Mouse (Mus musculus) limb, embryonic 15.5 days (tissue): ENCODE measurements around the gene Ptpn3. TPM values are rescaled to one million over a fixed set of nuclear protein-coding genes. Genes with fewer than 3 reads are reported as not detected.
A peak's percentile ranks its signal among the peaks of the same experiment; 100 is the strongest.

Experiments used
- ATAC-seq: fragments of 200-750 bp; cut with Nextera tagmentation; 2 replicates; pipeline ENCODE4 v1.8.0; 2017; ENCODE audit warnings: low read depth, moderate TSS enrichment; ENCODE audit not compliant: insufficient number of reproducible peaks, low FRiP score, low TSS enrichment
- H3K27ac ChIP-seq: fragments of 300-500 bp; sonication (generic); 2 replicates; pipeline ENCODE4 v1.5.1; 2015; ENCODE audit warnings: moderate library complexity, mild to moderate bottlenecking, inconsistent platforms
- H3K27me3 ChIP-seq: fragments of 300-500 bp; sonication (generic); 2 replicates; pipeline ENCODE4 v1.6.1; 2015; ENCODE audit warnings: inconsistent platforms
- H3K36me3 ChIP-seq: fragments of 300-500 bp; sonication (generic); 2 replicates; pipeline ENCODE4 v1.6.1; 2015; ENCODE audit warnings: inconsistent platforms
- H3K4me1 ChIP-seq: fragments of 300-500 bp; sonication (generic); 2 replicates; pipeline ENCODE4 v1.6.1; 2015; ENCODE audit warnings: inconsistent platforms
- H3K4me2 ChIP-seq: fragments of 300-500 bp; sonication (generic); 2 replicates; pipeline ENCODE4 v1.6.1; 2015; ENCODE audit warnings: mild to moderate bottlenecking, inconsistent platforms
- H3K4me3 ChIP-seq: fragments of 300-500 bp; sonication (generic); 2 replicates; pipeline ENCODE4 v1.5.1; 2015; ENCODE audit warnings: mild to moderate bottlenecking, inconsistent platforms
- H3K9ac ChIP-seq: fragments of 300-500 bp; sonication (generic); 2 replicates; pipeline ENCODE4 v1.6.1; 2015; ENCODE audit warnings: inconsistent platforms
- H3K9me3 ChIP-seq: fragments of 300-500 bp; sonication (generic); 2 replicates; pipeline ENCODE4 v1.6.1; 2016; ENCODE audit warnings: inconsistent platforms
- WGBS: fragments of 180-500 bp; shearing (Covaris S2); methylation state at CpG from one replicate; pipeline ENCODE4 v1.1.7; 2015; 5-methylcytosine and 5-hydroxymethylcytosine counted together
- polyA plus RNA-seq: library from polyadenylated mRNA; unstranded; fragments of >200 nt; fragmentation: Nextera tagmentation; extraction: Ambion mirVana; gene quantifications from 2 replicates; pipeline ENCODE4 v1.2.1, GENCODE M21; 2015

The Ptpn3 gene
- polyA plus RNA-seq, 1 experiment from 2014 or later, result 3.3 TPM

GRCm38 (mm10) chr4:57258159-57259035 lies 43.2 kb downstream of the Ptpn3 start:
- H3K4me2 ChIP-seq, result no peak overlapping the region
- peak overlapping the region; percentile 23; the same call in 1 of the 2 replicates for H3K27ac ChIP-seq
- peak; percentile 32; the same call in 1 of the 2 replicates for ATAC-seq
- H3K4me3 ChIP-seq, result no peak overlapping the region
- H3K4me1 ChIP-seq, result peaks cover 18% of the 10 kb centered on the region
- no peak overlapping the region for H3K9ac ChIP-seq
- no peaks in the 10 kb centered on the region for H3K36me3 ChIP-seq
- H3K27me3 ChIP-seq, result no peaks in the 10 kb centered on the region
- WGBS, result 52% methylated on average over 14 of the region's 14 CpGs
- H3K9me3 ChIP-seq, result no peaks in the 10 kb centered on the region

- Histone ChIP-seq H3K4me2 (no peak overlapping the region), H3K4me3 (no peak overlapping the region), H3K4me1 (peaks cover 18% of the 10 kb centered on the region), H3K9ac (no peak overlapping the region), H3K27ac (0 out of 2 replicates have a peak overlapping the region, but pooled peaks have one; percentile 18), H3K36me3 (no peaks in the 10 kb centered on the region), H3K9me3 (no peaks in the 10 kb centered on the region), H3K27me3 (no peaks in the 10 kb centered on the region)
- WGBS, result 74% methylated on average over 8 of the region's 8 CpGs
- ATAC-seq, result no peak
Observed at GRCm38 (mm10) chr4:57257409-57257808, 44.2 kb downstream of the Ptpn3 start.

- H3K4me2 ChIP-seq, result no peak overlapping the region
- no peaks in the 10 kb centered on the region for H3K9me3 ChIP-seq
- peaks cover 15% of the 10 kb centered on the region for H3K4me1 ChIP-seq
- no peaks in the 10 kb centered on the region for H3K27me3 ChIP-seq
- no peak for ATAC-seq
- H3K4me3 ChIP-seq, result no peak overlapping the region
- H3K36me3 ChIP-seq, result no peaks in the 10 kb centered on the region
- WGBS, result 70% methylated on average over 4 of the region's 4 CpGs
- no peak overlapping the region for H3K27ac ChIP-seq
- H3K9ac ChIP-seq, result no peak overlapping the region
Observed at GRCm38 (mm10) chr4:57256761-57257160, 44.9 kb downstream of the Ptpn3 start.

- Histone ChIP-seq H3K36me3 (no peaks in the 10 kb centered on the region), H3K4me3 (no peak overlapping the region), H3K4me2 (no peak overlapping the region), H3K27me3 (no peaks in the 10 kb centered on the region; the same call in 1 of the 2 replicates), H3K27ac (no peak overlapping the region), H3K9ac (no peak overlapping the region), H3K9me3 (no peaks in the 10 kb centered on the region), H3K4me1 (peaks cover 8% of the 10 kb centered on the region)
- WGBS, result 56% methylated on average over 6 of the region's 6 CpGs
- no peak for ATAC-seq
Observed at GRCm38 (mm10) chr4:57254412-57254811, 47.2 kb downstream of the Ptpn3 start.

- 13% methylated on average over 2 of the region's 2 CpGs for WGBS
- Histone ChIP-seq H3K27ac (no peak overlapping the region), H3K9ac (no peak overlapping the region), H3K4me3 (no peak overlapping the region), H3K9me3 (no peaks in the 10 kb centered on the region), H3K4me1 (peaks cover 5% of the 10 kb centered on the region), H3K36me3 (no peaks in the 10 kb centered on the region), H3K27me3 (no peaks in the 10 kb centered on the region; the same call in 1 of the 2 replicates), H3K4me2 (no peak overlapping the region)
- ATAC-seq, result no peak
Observed at GRCm38 (mm10) chr4:57250636-57251035, 51.0 kb downstream of the Ptpn3 start.

GRCm38 (mm10) chr4:57249108-57249507 lies 52.5 kb downstream of the Ptpn3 start:
- Histone ChIP-seq H3K4me2 (no peak overlapping the region), H3K9ac (no peak overlapping the region), H3K27me3 (no peaks in the 10 kb centered on the region; the same call in 1 of the 2 replicates), H3K4me3 (no peak overlapping the region), H3K9me3 (no peaks in the 10 kb centered on the region), H3K36me3 (no peaks in the 10 kb centered on the region), H3K4me1 (peaks cover 5% of the 10 kb centered on the region), H3K27ac (no peak overlapping the region)
- no peak for ATAC-seq
- 23% methylated on average over 8 of the region's 8 CpGs for WGBS

GRCm38 (mm10) chr4:57244874-57245273 lies 56.8 kb downstream of the Ptpn3 start:
- no peak overlapping the region for H3K4me2 ChIP-seq

GRCm38 (mm10) chr4:57243312-57243711 lies 58.3 kb downstream of the Ptpn3 start:
- no peaks in the 10 kb centered on the region for H3K27me3 ChIP-seq
- no peaks in the 10 kb centered on the region for H3K36me3 ChIP-seq
- no peak overlapping the region for H3K27ac ChIP-seq
- H3K4me1 ChIP-seq, result peaks cover 5% of the 10 kb centered on the region; the same call in 1 of the 2 replicates
- no peak overlapping the region for H3K4me3 ChIP-seq
- H3K4me2 ChIP-seq, result no peak overlapping the region
- H3K9me3 ChIP-seq, result no peaks in the 10 kb centered on the region
- H3K9ac ChIP-seq, result no peak overlapping the region
- ATAC-seq, result no peak
- WGBS, result 65% methylated on average over 11 of the region's 11 CpGs

More at GRCm38 (mm10) chr4:57244874-57245273, 56.8 kb downstream of the Ptpn3 start:
- 71% methylated on average over 10 of the region's 10 CpGs for WGBS
- no peak for ATAC-seq
- Histone ChIP-seq H3K4me3 (no peak overlapping the region), H3K4me1 (peaks cover 10% of the 10 kb centered on the region), H3K27ac (no peak overlapping the region), H3K9me3 (no peaks in the 10 kb centered on the region), H3K9ac (no peak overlapping the region), H3K27me3 (no peaks in the 10 kb centered on the region; the same call in 1 of the 2 replicates), H3K36me3 (no peaks in the 10 kb centered on the region)

GRCm38 (mm10) chr4:57240934-57241333 lies 60.7 kb downstream of the Ptpn3 start:
- 76% methylated on average over 10 of the region's 10 CpGs for WGBS
- Histone ChIP-seq H3K27me3 (no peaks in the 10 kb centered on the region), H3K27ac (no peak overlapping the region), H3K9ac (no peak overlapping the region), H3K36me3 (no peaks in the 10 kb centered on the region), H3K9me3 (no peaks in the 10 kb centered on the region), H3K4me1 (peaks cover 5% of the 10 kb centered on the region; the same call in 1 of the 2 replicates), H3K4me3 (no peak overlapping the region), H3K4me2 (no peak overlapping the region)
- ATAC-seq, result no peak

- 67% methylated on average over 7 of the region's 7 CpGs for whole genome bisulfite sequencing
- Histone ChIP-seq H3K27ac (no peak overlapping the region), H3K27me3 (no peaks in the 10 kb centered on the region), H3K4me3 (no peak overlapping the region), H3K4me2 (no peak overlapping the region), H3K4me1 (peaks cover 5% of the 10 kb centered on the region; the same call in 1 of the 2 replicates), H3K36me3 (no peaks in the 10 kb centered on the region), H3K9ac (no peak overlapping the region), H3K9me3 (no peaks in the 10 kb centered on the region)
- no peak for ATAC-seq
Observed at GRCm38 (mm10) chr4:57240100-57240499, 61.5 kb downstream of the Ptpn3 start.

- 68% methylated on average over 6 of the region's 6 CpGs for WGBS
Observed at GRCm38 (mm10) chr4:57239112-57239511, 62.5 kb downstream of the Ptpn3 start.

GRCm38 (mm10) chr4:57238118-57238517 lies 63.5 kb downstream of the Ptpn3 start:
- Histone ChIP-seq H3K4me3 (no peak overlapping the region), H3K27me3 (no peaks in the 10 kb centered on the region), H3K4me2 (no peak overlapping the region), H3K27ac (no peak overlapping the region), H3K9ac (no peak overlapping the region), H3K36me3 (no peaks in the 10 kb centered on the region), H3K4me1 (peaks cover 5% of the 10 kb centered on the region; the same call in 1 of the 2 replicates), H3K9me3 (no peaks in the 10 kb centered on the region)
- 71% methylated on average over 7 of the region's 7 CpGs for WGBS
- no peak for ATAC-seq

More at GRCm38 (mm10) chr4:57239112-57239511, 62.5 kb downstream of the Ptpn3 start:
- ATAC-seq, result no peak
- H3K27ac ChIP-seq, result no peak overlapping the region
- H3K36me3 ChIP-seq, result no peaks in the 10 kb centered on the region
- H3K9ac ChIP-seq, result no peak overlapping the region
- H3K4me1 ChIP-seq, result peaks cover 5% of the 10 kb centered on the region; the same call in 1 of the 2 replicates
- H3K4me2 ChIP-seq, result no peak overlapping the region
- H3K9me3 ChIP-seq, result no peaks in the 10 kb centered on the region
- H3K4me3 ChIP-seq, result no peak overlapping the region
- H3K27me3 ChIP-seq, result no peaks in the 10 kb centered on the region
